Mouse (Mus musculus): ENCODE results near the gene Kcnma1. TPM values are rescaled to one million over a fixed set of nuclear protein-coding genes. Genes with fewer than 3 reads are reported as not detected.

Kcnma1 gene
- polyA plus RNA-seq, 1 experiment from 2014 or later, result 1.1 TPM

- H3K4me1 ChIP-seq (ENCODE audit: control insufficient read depth, insufficient read depth, low read length), result 0 out of 2 replicates have a peak, but pooled peaks cover 5% of the 10 kb centered on the region
- H3K36me3 ChIP-seq (ENCODE audit: control insufficient read depth, insufficient read depth, low read length), result no peaks in the 10 kb centered on the region
- peak; percentile 64 for DNase-seq (ENCODE audit: low spot score, missing footprints)
- no peak overlapping the region for H3K27ac ChIP-seq (ENCODE audit: low read depth, low read length)
- H3K4me2 ChIP-seq, result no peak overlapping the region
- no peak overlapping the region for H3K9ac ChIP-seq (ENCODE audit: low read length)
- no peaks in the 10 kb centered on the region for H3K9me3 ChIP-seq (ENCODE audit: control insufficient read depth, low read length)
- H3K4me3 ChIP-seq (ENCODE audit: low read depth, low read length), result no peak overlapping the region
- no peak for ATAC-seq (ENCODE audit: low FRiP score)
- 90% methylated on average over 6 of the region's 6 CpGs for WGBS
- H3K27me3 ChIP-seq (ENCODE audit: control insufficient read depth, insufficient read depth, low read length), result no peaks in the 10 kb centered on the region
Measured at GRCm38 (mm10) chr14:23358776-23359175, 655.5 kb downstream of the Kcnma1 start.

GRCm38 (mm10) chr14:23357529-23358278, 656.6 kb downstream of the Kcnma1 start:
- 0 out of 2 replicates have a peak, but pooled peaks cover 3% of the 10 kb centered on the region for H3K4me1 ChIP-seq (ENCODE audit: control insufficient read depth, insufficient read depth, low read length)
- DNase-seq (ENCODE audit: low spot score, missing footprints), result no peak
- no peak overlapping the region for H3K9ac ChIP-seq (ENCODE audit: low read length)
- no peak overlapping the region for H3K4me3 ChIP-seq (ENCODE audit: low read depth, low read length)
- no peaks in the 10 kb centered on the region for H3K36me3 ChIP-seq (ENCODE audit: control insufficient read depth, insufficient read depth, low read length)
- ATAC-seq (ENCODE audit: low FRiP score), result no peak
- 94% methylated on average over 8 of the region's 8 CpGs for WGBS
- no peak overlapping the region for H3K4me2 ChIP-seq
- H3K9me3 ChIP-seq (ENCODE audit: control insufficient read depth, low read length), result no peaks in the 10 kb centered on the region
- no peak overlapping the region for H3K27ac ChIP-seq (ENCODE audit: low read depth, low read length)
- no peaks in the 10 kb centered on the region for H3K27me3 ChIP-seq (ENCODE audit: control insufficient read depth, insufficient read depth, low read length)

GRCm38 (mm10) chr14:23326786-23327185, 687.5 kb downstream of the Kcnma1 start:
- H3K27me3 ChIP-seq (ENCODE audit: control insufficient read depth, insufficient read depth, low read length), result no peaks in the 10 kb centered on the region
- H3K4me3 ChIP-seq (ENCODE audit: low read depth, low read length), result no peak overlapping the region
- H3K4me1 ChIP-seq (ENCODE audit: control insufficient read depth, insufficient read depth, low read length), result no peaks in the 10 kb centered on the region
- no peaks in the 10 kb centered on the region for H3K36me3 ChIP-seq (ENCODE audit: control insufficient read depth, insufficient read depth, low read length)
- WGBS, result 72% methylated on average over 3 of the region's 3 CpGs
- no peak overlapping the region for H3K27ac ChIP-seq (ENCODE audit: low read depth, low read length)
- no peak overlapping the region for H3K4me2 ChIP-seq
- no peaks in the 10 kb centered on the region for H3K9me3 ChIP-seq (ENCODE audit: control insufficient read depth, low read length)
- H3K9ac ChIP-seq (ENCODE audit: low read length), result no peak overlapping the region
- ATAC-seq (ENCODE audit: low FRiP score) (no peak), DNase-seq (ENCODE audit: low spot score, missing footprints) (peak; percentile 2)

GRCm38 (mm10) chr14:23305288-23305687, 709.0 kb downstream of the Kcnma1 start:
- DNase-seq (ENCODE audit: low spot score, missing footprints) (no peak), ATAC-seq (ENCODE audit: low FRiP score) (no peak)
- 83% methylated on average over 5 of the region's 5 CpGs for WGBS
- Histone ChIP-seq H3K9me3 (ENCODE audit: control insufficient read depth, low read length) (no peaks in the 10 kb centered on the region), H3K4me2 (no peak overlapping the region), H3K9ac (ENCODE audit: low read length) (no peak overlapping the region), H3K4me3 (ENCODE audit: low read depth, low read length) (no peak overlapping the region), H3K27me3 (ENCODE audit: control insufficient read depth, insufficient read depth, low read length) (no peaks in the 10 kb centered on the region), H3K27ac (ENCODE audit: low read depth, low read length) (no peak overlapping the region), H3K36me3 (ENCODE audit: control insufficient read depth, insufficient read depth, low read length) (no peaks in the 10 kb centered on the region), H3K4me1 (ENCODE audit: control insufficient read depth, insufficient read depth, low read length) (no peaks in the 10 kb centered on the region)

- ATAC-seq (ENCODE audit: low FRiP score), result no peak
- H3K4me2 ChIP-seq, result no peak overlapping the region
Measured at GRCm38 (mm10) chr14:23300443-23300842, 713.8 kb downstream of the Kcnma1 start.

GRCm38 (mm10) chr14:23290634-23291033, 723.7 kb downstream of the Kcnma1 start:
- Histone ChIP-seq H3K4me3 (ENCODE audit: low read depth, low read length) (no peak overlapping the region), H3K27ac (ENCODE audit: low read depth, low read length) (no peak overlapping the region), H3K4me2 (no peak overlapping the region), H3K9me3 (ENCODE audit: control insufficient read depth, low read length) (no peaks in the 10 kb centered on the region), H3K27me3 (ENCODE audit: control insufficient read depth, insufficient read depth, low read length) (no peaks in the 10 kb centered on the region), H3K9ac (ENCODE audit: low read length) (no peak overlapping the region), H3K4me1 (ENCODE audit: control insufficient read depth, insufficient read depth, low read length) (no peaks in the 10 kb centered on the region), H3K36me3 (ENCODE audit: control insufficient read depth, insufficient read depth, low read length) (no peaks in the 10 kb centered on the region)
- ATAC-seq (ENCODE audit: low FRiP score) (no peak), DNase-seq (ENCODE audit: low spot score, missing footprints) (no peak)
- 83% methylated on average over 2 of the region's 2 CpGs for WGBS

More at GRCm38 (mm10) chr14:23300443-23300842, 713.8 kb downstream of the Kcnma1 start:
- no peaks in the 10 kb centered on the region for H3K4me1 ChIP-seq (ENCODE audit: control insufficient read depth, insufficient read depth, low read length)
- no peak overlapping the region for H3K4me3 ChIP-seq (ENCODE audit: low read depth, low read length)
- H3K9ac ChIP-seq (ENCODE audit: low read length), result no peak overlapping the region
- no peak for DNase-seq (ENCODE audit: low spot score, missing footprints)
- WGBS, result 92% methylated on average over 2 of the region's 2 CpGs
- no peaks in the 10 kb centered on the region for H3K27me3 ChIP-seq (ENCODE audit: control insufficient read depth, insufficient read depth, low read length)
- H3K36me3 ChIP-seq (ENCODE audit: control insufficient read depth, insufficient read depth, low read length), result no peaks in the 10 kb centered on the region
- no peaks in the 10 kb centered on the region for H3K9me3 ChIP-seq (ENCODE audit: control insufficient read depth, low read length)
- no peak overlapping the region for H3K27ac ChIP-seq (ENCODE audit: low read depth, low read length)

GRCm38 (mm10) chr14:23266554-23267309, 747.6 kb downstream of the Kcnma1 start:
- 48% methylated on average over 4 of the region's 4 CpGs for WGBS
- Histone ChIP-seq H3K27me3 (ENCODE audit: control insufficient read depth, insufficient read depth, low read length) (no peaks in the 10 kb centered on the region), H3K27ac (ENCODE audit: low read depth, low read length) (no peak overlapping the region), H3K4me1 (ENCODE audit: control insufficient read depth, insufficient read depth, low read length) (no peaks in the 10 kb centered on the region), H3K9me3 (ENCODE audit: control insufficient read depth, low read length) (no peaks in the 10 kb centered on the region), H3K4me3 (ENCODE audit: low read depth, low read length) (no peak overlapping the region), H3K9ac (ENCODE audit: low read length) (no peak overlapping the region), H3K4me2 (no peak overlapping the region), H3K36me3 (ENCODE audit: control insufficient read depth, insufficient read depth, low read length) (no peaks in the 10 kb centered on the region)
- DNase-seq (ENCODE audit: low spot score, missing footprints), result no peak
- ATAC-seq (ENCODE audit: low FRiP score), result no peak

- H3K27me3 ChIP-seq (ENCODE audit: control insufficient read depth, insufficient read depth, low read length), result no peaks in the 10 kb centered on the region
- no peak overlapping the region for H3K9ac ChIP-seq (ENCODE audit: low read length)
- no peaks in the 10 kb centered on the region for H3K4me1 ChIP-seq (ENCODE audit: control insufficient read depth, insufficient read depth, low read length)
- WGBS, result 90% methylated on average over 4 of the region's 4 CpGs
- no peak overlapping the region for H3K27ac ChIP-seq (ENCODE audit: low read depth, low read length)
- no peaks in the 10 kb centered on the region for H3K9me3 ChIP-seq (ENCODE audit: control insufficient read depth, low read length)
- ATAC-seq (ENCODE audit: low FRiP score) (no peak), DNase-seq (ENCODE audit: low spot score, missing footprints) (no peak)
- no peaks in the 10 kb centered on the region for H3K36me3 ChIP-seq (ENCODE audit: control insufficient read depth, insufficient read depth, low read length)
- H3K4me3 ChIP-seq (ENCODE audit: low read depth, low read length), result no peak overlapping the region
- no peak overlapping the region for H3K4me2 ChIP-seq
Measured at GRCm38 (mm10) chr14:23253154-23253553, 761.1 kb downstream of the Kcnma1 start.

- H3K9me3 ChIP-seq (ENCODE audit: control insufficient read depth, low read length), result no peaks in the 10 kb centered on the region
- no peak overlapping the region for H3K27ac ChIP-seq (ENCODE audit: low read depth, low read length)
- WGBS, result 86% methylated on average over 5 of the region's 5 CpGs
- no peak overlapping the region for H3K4me3 ChIP-seq (ENCODE audit: low read depth, low read length)
- no peaks in the 10 kb centered on the region for H3K27me3 ChIP-seq (ENCODE audit: control insufficient read depth, insufficient read depth, low read length)
- no peaks in the 10 kb centered on the region for H3K4me1 ChIP-seq (ENCODE audit: control insufficient read depth, insufficient read depth, low read length)
- DNase-seq (ENCODE audit: low spot score, missing footprints), result no peak
- no peak overlapping the region for H3K9ac ChIP-seq (ENCODE audit: low read length)
- H3K4me2 ChIP-seq, result no peak overlapping the region
- ATAC-seq (ENCODE audit: low FRiP score), result no peak
- no peaks in the 10 kb centered on the region for H3K36me3 ChIP-seq (ENCODE audit: control insufficient read depth, insufficient read depth, low read length)
Measured at GRCm38 (mm10) chr14:23244446-23244845, 769.8 kb downstream of the Kcnma1 start.

Measured in midbrain, embryonic 11.5 days (tissue).